Mouse (Mus musculus): ENCODE data around the gene B3gnt2. TPM values are rescaled to one million over a fixed set of nuclear protein-coding genes. Genes with fewer than 3 reads are reported as not detected.

B3gnt2 gene
- polyA plus RNA-seq, 1 experiment from 2014 or later = 2.9 TPM

GRCm38 (mm10) chr11:22836269-22836668 lies 24.5 kb downstream of the B3gnt2 start:
- no peak overlapping the region for H3K27ac ChIP-seq (replicated peaks; ENCODE audit: low read depth, low read length)
- H3K9ac ChIP-seq (ENCODE audit: low read length) = no peak overlapping the region
- H3K27me3 ChIP-seq (ENCODE audit: control insufficient read depth, insufficient read depth, low read length) = no peaks in the 10 kb centered on the region
- no peak overlapping the region for H3K4me2 ChIP-seq (ENCODE audit: low read depth, severe bottlenecking)
- H3K4me1 ChIP-seq (ENCODE audit: control insufficient read depth, insufficient read depth, low read length) = no peaks in the 10 kb centered on the region
- H3K4me3 ChIP-seq (ENCODE audit: low read depth, low read length) = no peak overlapping the region
- H3K36me3 ChIP-seq (ENCODE audit: control insufficient read depth, insufficient read depth, low read length) = no peaks in the 10 kb centered on the region
- DNase-seq (ENCODE audit: low spot score) = no peak
- WGBS = 91% methylated on average over 10 of the region's 10 CpGs
- no peaks in the 10 kb centered on the region for H3K9me3 ChIP-seq (ENCODE audit: control insufficient read depth, low read length)
- ATAC-seq (ENCODE audit: insufficient number of reproducible peaks, low FRiP score, low TSS enrichment, low read depth) = no peak

- ATAC-seq (ENCODE audit: insufficient number of reproducible peaks, low FRiP score, low TSS enrichment, low read depth) (no peak), DNase-seq (ENCODE audit: low spot score) (no peak)
- no peaks in the 10 kb centered on the region for H3K36me3 ChIP-seq (ENCODE audit: control insufficient read depth, insufficient read depth, low read length)
- no peaks in the 10 kb centered on the region for H3K27me3 ChIP-seq (ENCODE audit: control insufficient read depth, insufficient read depth, low read length)
- no peaks in the 10 kb centered on the region for H3K4me1 ChIP-seq (ENCODE audit: control insufficient read depth, insufficient read depth, low read length)
- no peak overlapping the region for H3K4me3 ChIP-seq (ENCODE audit: low read depth, low read length)
- 84% methylated on average over 4 of the region's 4 CpGs for WGBS
- H3K4me2 ChIP-seq (ENCODE audit: low read depth, severe bottlenecking) = no peak overlapping the region
- H3K9ac ChIP-seq (ENCODE audit: low read length) = no peak overlapping the region
- H3K27ac ChIP-seq (replicated peaks; ENCODE audit: low read depth, low read length) = no peak overlapping the region
- no peaks in the 10 kb centered on the region for H3K9me3 ChIP-seq (ENCODE audit: control insufficient read depth, low read length)
These were observed 28.2 kb downstream of the B3gnt2 start for GRCm38 (mm10) chr11:22832600-22832999.

- ATAC-seq (ENCODE audit: insufficient number of reproducible peaks, low FRiP score, low TSS enrichment, low read depth) = no peak
- no peaks in the 10 kb centered on the region for H3K27me3 ChIP-seq (ENCODE audit: control insufficient read depth, insufficient read depth, low read length)
- H3K9me3 ChIP-seq (ENCODE audit: control insufficient read depth, low read length) = no peaks in the 10 kb centered on the region
- H3K4me1 ChIP-seq (ENCODE audit: control insufficient read depth, insufficient read depth, low read length) = no peaks in the 10 kb centered on the region
- no peak for DNase-seq (ENCODE audit: low spot score)
- no peak overlapping the region for H3K4me2 ChIP-seq (ENCODE audit: low read depth, severe bottlenecking)
- no peak overlapping the region for H3K27ac ChIP-seq (replicated peaks; ENCODE audit: low read depth, low read length)
- no peaks in the 10 kb centered on the region for H3K36me3 ChIP-seq (ENCODE audit: control insufficient read depth, insufficient read depth, low read length)
- H3K4me3 ChIP-seq (ENCODE audit: low read depth, low read length) = no peak overlapping the region
- H3K9ac ChIP-seq (ENCODE audit: low read length) = no peak overlapping the region
- WGBS = 88% methylated on average over 11 of the region's 11 CpGs
These were observed 28.8 kb downstream of the B3gnt2 start for GRCm38 (mm10) chr11:22831916-22832315.

- WGBS = 84% methylated on average over 6 of the region's 6 CpGs
- H3K36me3 ChIP-seq (ENCODE audit: control insufficient read depth, insufficient read depth, low read length) = no peaks in the 10 kb centered on the region
- no peaks in the 10 kb centered on the region for H3K4me1 ChIP-seq (ENCODE audit: control insufficient read depth, insufficient read depth, low read length)
- DNase-seq (ENCODE audit: low spot score) (no peak), ATAC-seq (ENCODE audit: insufficient number of reproducible peaks, low FRiP score, low TSS enrichment, low read depth) (no peak)
- no peaks in the 10 kb centered on the region for H3K27me3 ChIP-seq (ENCODE audit: control insufficient read depth, insufficient read depth, low read length)
- no peak overlapping the region for H3K4me2 ChIP-seq (ENCODE audit: low read depth, severe bottlenecking)
- no peak overlapping the region for H3K4me3 ChIP-seq (ENCODE audit: low read depth, low read length)
- H3K9me3 ChIP-seq (ENCODE audit: control insufficient read depth, low read length) = no peaks in the 10 kb centered on the region
- no peak overlapping the region for H3K9ac ChIP-seq (ENCODE audit: low read length)
- no peak overlapping the region for H3K27ac ChIP-seq (replicated peaks; ENCODE audit: low read depth, low read length)
These were observed 30.1 kb downstream of the B3gnt2 start for GRCm38 (mm10) chr11:22830684-22831083.

- Histone ChIP-seq H3K27me3 (ENCODE audit: control insufficient read depth, insufficient read depth, low read length) (no peaks in the 10 kb centered on the region), H3K9me3 (ENCODE audit: control insufficient read depth, low read length) (no peaks in the 10 kb centered on the region), H3K9ac (ENCODE audit: low read length) (no peak overlapping the region), H3K36me3 (ENCODE audit: control insufficient read depth, insufficient read depth, low read length) (no peaks in the 10 kb centered on the region), H3K4me1 (ENCODE audit: control insufficient read depth, insufficient read depth, low read length) (no peaks in the 10 kb centered on the region), H3K27ac (replicated peaks; ENCODE audit: low read depth, low read length) (no peak overlapping the region), H3K4me2 (ENCODE audit: low read depth, severe bottlenecking) (no peak overlapping the region), H3K4me3 (ENCODE audit: low read depth, low read length) (no peak overlapping the region)
- DNase-seq (ENCODE audit: low spot score) (no peak), ATAC-seq (ENCODE audit: insufficient number of reproducible peaks, low FRiP score, low TSS enrichment, low read depth) (no peak)
- 83% methylated on average over 5 of the region's 5 CpGs for WGBS
These were observed 30.6 kb downstream of the B3gnt2 start for GRCm38 (mm10) chr11:22830179-22830611.

- no peaks in the 10 kb centered on the region for H3K36me3 ChIP-seq (ENCODE audit: control insufficient read depth, insufficient read depth, low read length)
- no peak for DNase-seq (ENCODE audit: low spot score)
- H3K9ac ChIP-seq (ENCODE audit: low read length) = no peak overlapping the region
- H3K27ac ChIP-seq (replicated peaks; ENCODE audit: low read depth, low read length) = no peak overlapping the region
- 96% methylated on average over 15 of the region's 15 CpGs for WGBS
- no peak for ATAC-seq (ENCODE audit: insufficient number of reproducible peaks, low FRiP score, low TSS enrichment, low read depth)
- H3K4me1 ChIP-seq (ENCODE audit: control insufficient read depth, insufficient read depth, low read length) = no peaks in the 10 kb centered on the region
- no peak overlapping the region for H3K4me3 ChIP-seq (ENCODE audit: low read depth, low read length)
- no peak overlapping the region for H3K4me2 ChIP-seq (ENCODE audit: low read depth, severe bottlenecking)
- H3K27me3 ChIP-seq (ENCODE audit: control insufficient read depth, insufficient read depth, low read length) = no peaks in the 10 kb centered on the region
- H3K9me3 ChIP-seq (ENCODE audit: control insufficient read depth, low read length) = no peaks in the 10 kb centered on the region
These were observed 31.7 kb downstream of the B3gnt2 start for GRCm38 (mm10) chr11:22828988-22829632.

- Histone ChIP-seq H3K9ac (ENCODE audit: low read length) (no peak overlapping the region), H3K4me1 (ENCODE audit: control insufficient read depth, insufficient read depth, low read length) (no peaks in the 10 kb centered on the region), H3K4me2 (ENCODE audit: low read depth, severe bottlenecking) (no peak overlapping the region), H3K4me3 (ENCODE audit: low read depth, low read length) (no peak overlapping the region), H3K27me3 (ENCODE audit: control insufficient read depth, insufficient read depth, low read length) (no peaks in the 10 kb centered on the region), H3K27ac (replicated peaks; ENCODE audit: low read depth, low read length) (no peak overlapping the region), H3K36me3 (ENCODE audit: control insufficient read depth, insufficient read depth, low read length) (no peaks in the 10 kb centered on the region), H3K9me3 (ENCODE audit: control insufficient read depth, low read length) (no peaks in the 10 kb centered on the region)
- DNase-seq (ENCODE audit: low spot score) = no peak
- ATAC-seq (ENCODE audit: insufficient number of reproducible peaks, low FRiP score, low TSS enrichment, low read depth) = no peak
- 87% methylated on average over 4 of the region's 4 CpGs for WGBS
These were observed 33.2 kb downstream of the B3gnt2 start for GRCm38 (mm10) chr11:22827514-22828080.

GRCm38 (mm10) chr11:22826665-22827064 lies 34.1 kb downstream of the B3gnt2 start:
- H3K4me2 ChIP-seq (ENCODE audit: low read depth, severe bottlenecking) = no peak overlapping the region
- WGBS = 91% methylated on average over 6 of the region's 6 CpGs
- H3K27me3 ChIP-seq (ENCODE audit: control insufficient read depth, insufficient read depth, low read length) = no peaks in the 10 kb centered on the region
- H3K4me1 ChIP-seq (ENCODE audit: control insufficient read depth, insufficient read depth, low read length) = no peaks in the 10 kb centered on the region
- no peaks in the 10 kb centered on the region for H3K36me3 ChIP-seq (ENCODE audit: control insufficient read depth, insufficient read depth, low read length)
- no peak overlapping the region for H3K4me3 ChIP-seq (ENCODE audit: low read depth, low read length)
- ATAC-seq (ENCODE audit: insufficient number of reproducible peaks, low FRiP score, low TSS enrichment, low read depth) (no peak), DNase-seq (ENCODE audit: low spot score) (no peak)
- no peak overlapping the region for H3K27ac ChIP-seq (replicated peaks; ENCODE audit: low read depth, low read length)
- no peaks in the 10 kb centered on the region for H3K9me3 ChIP-seq (ENCODE audit: control insufficient read depth, low read length)
- no peak overlapping the region for H3K9ac ChIP-seq (ENCODE audit: low read length)

- no peak overlapping the region for H3K9ac ChIP-seq (ENCODE audit: low read length)
- ATAC-seq (ENCODE audit: insufficient number of reproducible peaks, low FRiP score, low TSS enrichment, low read depth) (no peak), DNase-seq (ENCODE audit: low spot score) (no peak)
- no peaks in the 10 kb centered on the region for H3K27me3 ChIP-seq (ENCODE audit: control insufficient read depth, insufficient read depth, low read length)
- 93% methylated on average over 14 of the region's 14 CpGs for WGBS
- no peaks in the 10 kb centered on the region for H3K4me1 ChIP-seq (ENCODE audit: control insufficient read depth, insufficient read depth, low read length)
- H3K27ac ChIP-seq (replicated peaks; ENCODE audit: low read depth, low read length) = no peak overlapping the region
- H3K4me3 ChIP-seq (ENCODE audit: low read depth, low read length) = no peak overlapping the region
- no peak overlapping the region for H3K4me2 ChIP-seq (ENCODE audit: low read depth, severe bottlenecking)
- no peaks in the 10 kb centered on the region for H3K36me3 ChIP-seq (ENCODE audit: control insufficient read depth, insufficient read depth, low read length)
- H3K9me3 ChIP-seq (ENCODE audit: control insufficient read depth, low read length) = no peaks in the 10 kb centered on the region
These were observed 34.7 kb downstream of the B3gnt2 start for GRCm38 (mm10) chr11:22826051-22826450.
